Mouse (Mus musculus): Measurements from ENCODE around the gene Mlx. TPM values are rescaled to one million over a fixed set of nuclear protein-coding genes. Genes with fewer than 3 reads are reported as not detected.

Gene Mlx
- total RNA-seq, 1 experiment = 42.0 TPM

GRCm38 (mm10) chr11:101087682-101088055, 592 bp downstream of the Mlx start:
- peak overlapping the region; percentile 80 for H3K9ac ChIP-seq (ENCODE audit: insufficient read depth, low read depth, low read length, poor library complexity, severe bottlenecking)
- H3K9me3 ChIP-seq (ENCODE audit: control insufficient read depth, insufficient read depth, low read depth, low read length) = no peaks in the 10 kb centered on the region
- TF ChIP-seq ZNF384 (IDR thresholded peaks at IDR 0.05; ENCODE audit: low read depth, low read length) (no peak), HCFC1 (IDR thresholded peaks at IDR 0.05; ENCODE audit: borderline replicate concordance, insufficient read depth, low read length) (no peak), ZC3H11A (IDR thresholded peaks at IDR 0.05; ENCODE audit: borderline replicate concordance, low read depth, low read length) (no peak), CHD2 (IDR thresholded peaks at IDR 0.05; ENCODE audit: low read depth, low read length) (no peak), MAFK (IDR thresholded peaks at IDR 0.05; ENCODE audit: insufficient read depth, low read depth, low read length) (no peak)
- peaks cover 3 to 8% of the 10 kb centered on the region in 2 experiments; a peak in 2 of 4 replicates for H3K4me1 ChIP-seq (ENCODE audit: control insufficient read depth in 2 of 2, insufficient read depth in 2 of 2, low read length in 2 of 2, poor library complexity in 1 of 2)
- in situ Hi-C loops (cut with MboI; ENCODE audit: low sequenced_read_pairs in 2 of 2, unreplicated experiment in 2 of 2) = no loop called here
- no peak for DNase-seq (ENCODE audit: low read depth, low spot score)
- H3K27ac ChIP-seq (ENCODE audit: insufficient read depth, low read depth, low read length, poor library complexity, severe bottlenecking) = no peak overlapping the region
- peaks cover 34% of the 10 kb centered on the region for H3K36me3 ChIP-seq (ENCODE audit: control insufficient read depth, insufficient read depth, low read length, poor library complexity, severe bottlenecking)
- H3K4me3 ChIP-seq (ENCODE audit: insufficient read depth in 1 of 2, low read depth in 1 of 2, low read length in 2 of 2, poor library complexity in 1 of 2, severe bottlenecking in 1 of 2) = peak overlapping the region; percentile 76 to 83

- Histone ChIP-seq H3K4me1 (ENCODE audit: control insufficient read depth in 2 of 2, insufficient read depth in 2 of 2, low read length in 2 of 2, poor library complexity in 1 of 2) (peaks cover 3 to 8% of the 10 kb centered on the region in 2 experiments; a peak in 3 of 4 replicates), H3K4me3 (ENCODE audit: insufficient read depth in 1 of 2, low read depth in 1 of 2, low read length in 2 of 2, poor library complexity in 1 of 2, severe bottlenecking in 1 of 2) (no peak overlapping the region), H3K9ac (ENCODE audit: insufficient read depth, low read depth, low read length, poor library complexity, severe bottlenecking) (no peak overlapping the region), H3K9me3 (ENCODE audit: control insufficient read depth, insufficient read depth, low read depth, low read length) (no peaks in the 10 kb centered on the region), H3K27ac (ENCODE audit: insufficient read depth, low read depth, low read length, poor library complexity, severe bottlenecking) (no peak overlapping the region), H3K36me3 (ENCODE audit: control insufficient read depth, insufficient read depth, low read length, poor library complexity, severe bottlenecking) (peaks cover 39% of the 10 kb centered on the region)
- TF ChIP-seq CHD2 (IDR thresholded peaks at IDR 0.05; ENCODE audit: low read depth, low read length) (no peak), ZC3H11A (IDR thresholded peaks at IDR 0.05; ENCODE audit: borderline replicate concordance, low read depth, low read length) (no peak)
- DNase-seq (ENCODE audit: low read depth, low spot score) = no peak
- in situ Hi-C loops (cut with MboI; ENCODE audit: low sequenced_read_pairs in 2 of 2, unreplicated experiment in 2 of 2) = no loop called here
Measured at GRCm38 (mm10) chr11:101089931-101090330, 2.9 kb downstream of the Mlx start.

GRCm38 (mm10) chr11:101094930-101095313, 7.8 kb downstream of the Mlx start:
- H3K36me3 ChIP-seq (ENCODE audit: control insufficient read depth, insufficient read depth, low read length, poor library complexity, severe bottlenecking) = peaks cover 43% of the 10 kb centered on the region
- no peak for DNase-seq (ENCODE audit: low read depth, low spot score)

GRCm38 (mm10) chr11:101095314-101096024, 8.4 kb downstream of the Mlx start, which contains the start of gene Psmc3ip:
TSS of gene Psmc3ip (minus strand) at chr11:101095436.
- Histone ChIP-seq H3K9me3 (ENCODE audit: control insufficient read depth, insufficient read depth, low read depth, low read length) (no peaks in the 10 kb centered on the region), H3K36me3 (ENCODE audit: control insufficient read depth, insufficient read depth, low read length, poor library complexity, severe bottlenecking) (peaks cover 45% of the 10 kb centered on the region), H3K27ac (ENCODE audit: insufficient read depth, low read depth, low read length, poor library complexity, severe bottlenecking) (peak within 1 kb of the TSS; percentile 24; the same call in 1 of the 2 replicates), H3K9ac (ENCODE audit: insufficient read depth, low read depth, low read length, poor library complexity, severe bottlenecking) (peak within 1 kb of the TSS; percentile 91), H3K4me1 (ENCODE audit: control insufficient read depth in 2 of 2, insufficient read depth in 2 of 2, low read length in 2 of 2, poor library complexity in 1 of 2) (peaks cover 0 to 3% of the 10 kb centered on the region in 2 experiments; a peak in 1 of 4 replicates), H3K4me3 (ENCODE audit: insufficient read depth in 1 of 2, low read depth in 1 of 2, low read length in 2 of 2, poor library complexity in 1 of 2, severe bottlenecking in 1 of 2) (peak within 1 kb of the TSS; percentile 82 to 91)
- DNase-seq (ENCODE audit: low read depth, low spot score) = peak; percentile 94
- in situ Hi-C loops (cut with MboI; ENCODE audit: low sequenced_read_pairs in 2 of 2, unreplicated experiment in 2 of 2) = no loop called here
- 0 out of 2 replicates have a peak, but pooled peaks have one; percentile 38 for TF ChIP-seq CHD2 (IDR thresholded peaks at IDR 0.05; ENCODE audit: low read depth, low read length)
- TF ChIP-seq MAFK (IDR thresholded peaks at IDR 0.05; ENCODE audit: insufficient read depth, low read depth, low read length) = no peak

More at GRCm38 (mm10) chr11:101094930-101095313, 7.8 kb downstream of the Mlx start:
- in situ Hi-C loops (cut with MboI; ENCODE audit: low sequenced_read_pairs in 2 of 2, unreplicated experiment in 2 of 2) = no loop called here
- Histone ChIP-seq H3K4me3 (ENCODE audit: insufficient read depth in 1 of 2, low read depth in 1 of 2, low read length in 2 of 2, poor library complexity in 1 of 2, severe bottlenecking in 1 of 2) (peak overlapping the region; percentile 82 to 91), H3K4me1 (ENCODE audit: control insufficient read depth in 2 of 2, insufficient read depth in 2 of 2, low read length in 2 of 2, poor library complexity in 1 of 2) (peaks cover 0 to 3% of the 10 kb centered on the region in 2 experiments; a peak in 1 of 4 replicates), H3K9me3 (ENCODE audit: control insufficient read depth, insufficient read depth, low read depth, low read length) (no peaks in the 10 kb centered on the region), H3K27ac (ENCODE audit: insufficient read depth, low read depth, low read length, poor library complexity, severe bottlenecking) (peak overlapping the region; percentile 24; the same call in 1 of the 2 replicates), H3K9ac (ENCODE audit: insufficient read depth, low read depth, low read length, poor library complexity, severe bottlenecking) (peak overlapping the region; percentile 91)
- no peak for TF ChIP-seq CHD2 (IDR thresholded peaks at IDR 0.05; ENCODE audit: low read depth, low read length)
- no peak for TF ChIP-seq ZC3H11A (IDR thresholded peaks at IDR 0.05; ENCODE audit: borderline replicate concordance, low read depth, low read length)
- TF ChIP-seq ZNF384 (IDR thresholded peaks at IDR 0.05; ENCODE audit: low read depth, low read length) = no peak
- no peak for TF ChIP-seq MAFK (IDR thresholded peaks at IDR 0.05; ENCODE audit: insufficient read depth, low read depth, low read length)
- no peak for TF ChIP-seq HCFC1 (IDR thresholded peaks at IDR 0.05; ENCODE audit: borderline replicate concordance, insufficient read depth, low read length)
